Mouse (Mus musculus): Measurements from ENCODE around the gene Mboat2. TPM values are rescaled to one million over a fixed set of nuclear protein-coding genes. Genes with fewer than 3 reads are reported as not detected.

Gene Mboat2
- polyA plus RNA-seq (2015; fragmentation: Nextera tagmentation; extraction: Ambion mirVana) = 3.7 and 4.8 TPM in 2 replicates

GRCm38 (mm10) chr12:24830766-24831152 lies at the start of gene Mboat2:
Gene Mboat2, plus strand, starts transcription at chr12:24830879.
- no peak for DNase-seq (ENCODE audit: low spot score)

GRCm38 (mm10) chr12:24783735-24784134 lies 46.9 kb upstream of the Mboat2 start:
- DNase-seq (ENCODE audit: low spot score) = no peak

GRCm38 (mm10) chr12:24785882-24786281 lies 44.8 kb upstream of the Mboat2 start:
- no peak for DNase-seq (ENCODE audit: low spot score)

GRCm38 (mm10) chr12:24786316-24786715 lies 44.4 kb upstream of the Mboat2 start:
- DNase-seq (ENCODE audit: low spot score) = no peak

GRCm38 (mm10) chr12:24789659-24790058 lies 41.0 kb upstream of the Mboat2 start:
- no peak for DNase-seq (ENCODE audit: low spot score)

- DNase-seq (ENCODE audit: low spot score) = no peak
These were observed 19.4 kb upstream of the Mboat2 start for GRCm38 (mm10) chr12:24811230-24811629.

GRCm38 (mm10) chr12:24811906-24812305 lies 18.8 kb upstream of the Mboat2 start:
- DNase-seq (ENCODE audit: low spot score) = no peak

- no peak for DNase-seq (ENCODE audit: low spot score)
These were observed 7.8 kb upstream of the Mboat2 start for GRCm38 (mm10) chr12:24822831-24823230.

GRCm38 (mm10) chr12:24823636-24824354 lies 6.9 kb upstream of the Mboat2 start:
- no peak for DNase-seq (ENCODE audit: low spot score)

GRCm38 (mm10) chr12:24830086-24830485 lies 593 bp upstream of the Mboat2 start:
- no peak for DNase-seq (ENCODE audit: low spot score)

GRCm38 (mm10) chr12:24831153-24831963 lies 679 bp downstream of the Mboat2 start:
- DNase-seq (ENCODE audit: low spot score) = peak; percentile 92

GRCm38 (mm10) chr12:24831964-24832427 lies 1.3 kb downstream of the Mboat2 start:
- DNase-seq (ENCODE audit: low spot score) = peak; percentile 40

- DNase-seq (ENCODE audit: low spot score) = no peak
These were observed 1.8 kb downstream of the Mboat2 start for GRCm38 (mm10) chr12:24832438-24832837.

GRCm38 (mm10) chr12:24837947-24838346 lies 7.3 kb downstream of the Mboat2 start:
- no peak for DNase-seq (ENCODE audit: low spot score)

- no peak for DNase-seq (ENCODE audit: low spot score)
These were observed 10.6 kb downstream of the Mboat2 start for GRCm38 (mm10) chr12:24841115-24841879.

GRCm38 (mm10) chr12:24842299-24842910 lies 11.7 kb downstream of the Mboat2 start:
- DNase-seq (ENCODE audit: low spot score) = no peak

- peak; percentile 31 for DNase-seq (ENCODE audit: low spot score)
These were observed 12.9 kb downstream of the Mboat2 start for GRCm38 (mm10) chr12:24843395-24844072.

GRCm38 (mm10) chr12:24845344-24845743 lies 14.7 kb downstream of the Mboat2 start:
- no peak for DNase-seq (ENCODE audit: low spot score)

- DNase-seq (ENCODE audit: low spot score) = no peak
These were observed 17.4 kb downstream of the Mboat2 start for GRCm38 (mm10) chr12:24848107-24848506.

- DNase-seq (ENCODE audit: low spot score) = no peak
These were observed 26.7 kb downstream of the Mboat2 start for GRCm38 (mm10) chr12:24857354-24857753.

GRCm38 (mm10) chr12:24859357-24859756 lies 28.7 kb downstream of the Mboat2 start:
- DNase-seq (ENCODE audit: low spot score) = no peak
